Mouse (Mus musculus) lung, postnatal 10 days (tissue): ENCODE results near the gene Tmem273.

Experiments
- DNase-seq: peaks from one replicate; pipeline ENCODE4 v3.0.0; 2021

Gene Tmem273

DNA sequence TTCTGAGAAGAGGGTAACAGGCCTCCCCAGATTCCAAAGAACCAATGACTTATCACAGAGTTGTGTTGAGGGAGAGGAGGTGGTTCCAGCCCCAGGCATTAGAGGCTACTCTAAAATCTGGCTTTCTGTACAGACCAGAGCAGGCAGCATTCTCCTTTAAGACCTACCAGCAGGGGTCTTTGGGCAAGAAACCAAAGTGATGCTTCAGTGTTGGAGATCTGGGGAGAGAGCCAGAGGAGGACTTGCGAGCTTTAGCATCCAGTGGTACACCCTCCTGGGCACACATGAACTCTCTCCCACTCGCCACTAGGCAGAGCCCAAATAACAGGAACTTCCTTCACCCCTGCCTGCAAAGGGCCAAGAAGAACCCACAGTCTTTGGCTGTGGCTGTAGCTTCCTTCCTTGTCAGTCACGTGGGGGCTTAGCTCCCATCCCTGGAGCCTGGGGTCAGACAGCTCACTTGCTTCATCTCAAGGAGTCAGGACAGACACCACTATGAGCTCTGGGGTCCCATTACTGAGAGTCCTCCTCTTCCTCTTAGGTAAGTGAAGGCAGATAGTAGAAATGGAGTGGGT is at the start of gene Tmem273:
Tmem273 (plus strand) TSS at position 408 of the 575 bp plus-strand sequence.
- no peak for DNase-seq

DNA sequence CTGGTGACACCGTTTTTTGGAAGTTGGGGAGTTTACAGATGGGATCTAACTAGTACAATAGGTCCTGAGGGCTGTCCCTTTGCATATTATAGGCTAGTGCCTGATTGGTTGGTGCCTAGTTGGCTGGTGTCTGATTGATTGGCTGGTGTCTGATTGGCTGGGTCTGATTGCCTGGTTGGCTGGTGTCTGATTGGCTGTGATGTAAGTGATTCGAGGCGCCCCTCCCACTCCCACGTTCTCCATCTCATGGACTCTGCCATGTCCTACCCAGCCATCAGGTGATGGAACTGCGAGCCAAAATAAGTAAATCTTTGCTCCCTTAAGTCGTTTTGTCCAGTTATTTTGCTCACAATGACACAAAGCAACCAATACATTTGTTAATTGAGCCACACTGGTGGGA is 49.2 kb upstream of the Tmem273 start:
- DNase-seq = no peak

DNA sequence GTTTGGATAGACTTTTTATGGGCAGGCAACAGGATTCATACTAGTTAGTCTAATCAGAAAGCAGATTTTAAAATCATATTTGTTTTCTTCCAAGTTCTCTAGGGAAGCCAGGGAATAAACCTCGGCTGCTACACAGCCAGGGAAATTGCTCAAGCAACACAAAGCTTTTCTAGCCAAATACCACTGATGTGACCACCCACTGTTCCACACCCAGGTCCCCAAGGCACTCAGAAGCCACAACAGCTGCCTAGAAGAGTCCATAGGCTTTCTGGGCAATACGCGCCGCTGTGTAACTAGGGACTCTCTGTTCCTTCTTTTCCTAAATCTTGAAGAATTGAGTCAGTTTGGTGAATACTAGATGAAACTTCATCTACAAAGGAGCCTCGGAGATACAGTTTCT is 47.2 kb upstream of the Tmem273 start:
- no peak for DNase-seq

DNA sequence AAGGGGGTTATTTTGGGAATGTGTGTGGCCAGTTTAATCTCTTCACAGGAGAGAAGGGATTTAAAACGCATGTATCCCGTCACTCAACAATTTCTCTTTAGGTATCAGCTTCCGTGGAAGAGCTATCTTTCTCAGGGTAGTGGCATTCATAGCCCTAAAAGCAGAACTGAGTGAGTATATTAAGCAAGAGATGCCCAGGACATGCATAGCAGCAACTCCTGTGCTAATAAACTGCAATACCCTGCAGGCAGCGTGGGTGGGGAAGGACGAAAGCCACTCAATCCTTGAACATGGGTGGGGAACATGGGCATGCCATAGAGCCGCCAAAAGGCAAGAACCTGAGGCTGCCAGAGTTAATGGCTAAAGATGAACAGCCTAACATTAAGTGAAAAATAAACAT is 37.2 kb upstream of the Tmem273 start:
- DNase-seq = no peak

DNA sequence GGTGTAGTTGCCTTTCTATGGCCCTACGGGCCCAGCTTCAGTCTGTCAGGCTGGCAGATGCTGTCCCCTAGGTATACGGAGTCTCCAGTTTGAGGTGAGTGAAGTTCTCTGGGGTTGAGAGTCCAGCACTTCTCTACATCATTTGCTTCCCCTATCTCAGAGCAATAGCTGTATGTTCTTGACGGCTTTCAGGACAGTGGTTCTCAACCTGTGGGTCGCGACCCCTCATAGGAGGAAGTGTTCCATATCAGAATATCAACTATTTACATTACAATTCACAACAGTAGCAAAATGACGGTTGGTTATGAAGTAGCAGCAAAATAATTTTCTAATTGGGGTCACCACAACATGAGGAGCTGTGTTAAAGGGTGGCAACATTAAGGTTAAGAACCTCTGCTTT is 35.0 kb upstream of the Tmem273 start:
- no peak for DNase-seq

DNA sequence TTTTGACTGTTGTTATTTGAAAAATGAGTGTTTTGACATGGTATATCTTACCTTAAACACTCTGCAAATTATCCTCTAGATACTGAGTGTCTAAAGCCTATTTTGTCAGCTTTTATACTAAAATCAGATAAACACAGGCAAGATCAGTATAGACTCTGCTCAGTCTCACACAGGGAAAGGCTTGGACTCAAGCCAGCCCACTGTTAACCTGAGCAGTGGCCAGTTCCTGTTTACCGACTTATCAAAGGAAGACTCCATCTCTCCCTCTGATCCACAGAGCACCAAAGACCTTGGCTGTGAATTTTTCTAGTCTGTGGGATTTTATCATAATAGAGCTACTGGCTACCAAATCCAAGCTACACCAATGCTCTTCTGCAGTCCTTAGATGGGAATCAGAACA is 31.5 kb upstream of the Tmem273 start:
- no peak for DNase-seq

DNA sequence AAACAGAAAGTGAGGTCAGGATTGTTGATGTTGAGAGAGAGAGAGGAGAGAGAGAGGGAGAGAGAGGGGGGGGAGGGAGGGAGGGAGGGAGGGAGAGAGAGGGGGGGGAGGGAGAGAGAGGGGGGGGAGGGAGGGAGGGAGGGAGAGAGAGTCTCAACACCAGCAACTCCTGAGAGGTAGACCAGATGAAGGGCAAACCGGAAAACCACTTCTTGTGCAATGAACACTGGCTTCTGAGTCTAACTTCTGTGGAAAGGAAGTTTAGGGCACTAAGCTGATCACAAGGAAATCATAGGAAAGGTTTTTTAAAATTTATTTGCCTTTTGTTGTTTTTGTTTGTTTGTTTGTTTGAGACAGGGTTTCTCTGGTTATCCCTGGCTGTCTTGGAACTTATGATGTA is 23.6 kb upstream of the Tmem273 start:
- no peak for DNase-seq

DNA sequence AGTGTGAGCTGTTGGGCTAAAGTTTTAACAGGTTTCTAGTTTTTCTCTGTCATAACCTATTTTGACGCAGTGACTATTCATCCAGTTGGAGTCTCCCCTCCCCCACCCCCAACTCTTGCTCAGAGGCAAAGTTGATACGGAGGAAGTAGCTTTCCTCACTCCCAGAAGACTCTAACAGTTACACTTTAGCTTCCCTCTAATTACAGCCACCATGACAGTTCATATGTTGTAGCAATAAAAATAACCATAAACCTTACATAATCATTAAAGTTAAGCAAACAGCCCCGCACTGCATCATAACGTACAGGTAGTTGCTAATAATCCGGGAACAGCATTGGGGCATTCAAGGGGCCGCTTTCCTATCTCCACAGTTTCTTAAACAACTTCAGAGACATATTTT is 15.2 kb upstream of the Tmem273 start:
- DNase-seq = no peak

DNA sequence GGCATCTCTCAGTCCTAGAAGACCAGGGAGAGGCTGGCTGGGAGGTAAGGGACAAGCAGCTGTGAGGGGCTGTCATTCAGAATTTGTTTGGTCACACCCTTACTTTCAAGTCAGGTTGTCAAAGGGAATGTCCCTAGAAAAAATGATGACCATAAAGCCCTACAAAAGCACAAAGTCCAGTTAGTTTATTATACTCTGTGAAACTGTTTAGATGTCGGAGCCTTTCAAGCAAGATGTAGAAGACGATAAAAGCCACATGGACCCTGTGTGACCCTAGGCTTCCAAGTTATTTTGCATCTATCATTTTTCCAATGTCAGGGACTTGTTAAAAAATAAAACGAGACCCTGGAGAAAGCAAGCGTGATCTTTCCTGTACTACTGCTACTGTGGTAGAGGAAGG is 13.7 kb upstream of the Tmem273 start:
- no peak for DNase-seq

DNA sequence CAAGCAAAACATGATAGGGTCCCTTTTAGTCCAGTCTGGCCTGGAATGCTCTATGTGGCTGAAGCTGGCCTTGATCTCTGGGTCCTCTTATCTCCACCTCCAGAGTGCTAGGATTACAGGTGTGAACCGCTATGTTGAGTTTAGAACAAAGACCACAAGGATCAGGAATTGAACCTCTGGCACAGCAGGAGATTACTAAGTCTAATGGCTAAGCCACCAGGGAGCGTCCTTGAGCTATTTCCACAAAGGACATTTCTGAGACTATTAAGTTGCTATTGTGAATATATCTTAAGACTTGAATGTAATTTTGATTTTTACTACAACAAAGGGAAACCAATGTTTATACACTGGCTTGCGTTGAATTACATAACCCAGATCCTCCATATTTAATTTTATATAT is 13.0 kb upstream of the Tmem273 start:
- peak; percentile 67 for DNase-seq

DNA sequence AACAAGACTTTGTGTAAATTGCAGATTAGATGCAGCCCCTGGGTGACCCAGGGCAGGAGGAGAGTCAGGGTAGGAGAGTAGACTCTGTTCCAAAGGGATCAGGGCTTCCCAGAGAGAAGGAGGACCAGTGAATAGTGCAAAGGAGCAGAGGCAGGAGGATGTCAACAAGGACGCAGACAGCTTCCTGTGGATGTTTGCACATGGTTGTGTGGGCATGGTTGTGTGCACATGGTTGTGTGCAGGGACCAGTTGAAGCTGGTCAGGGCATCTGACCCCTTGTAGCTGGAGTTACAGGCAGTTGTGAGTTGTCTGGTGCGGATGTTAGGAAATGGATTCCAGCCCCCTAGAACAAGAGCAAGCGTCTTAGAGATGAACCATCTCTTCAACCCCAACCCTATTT is 12.3 kb upstream of the Tmem273 start:
- DNase-seq = no peak

DNA sequence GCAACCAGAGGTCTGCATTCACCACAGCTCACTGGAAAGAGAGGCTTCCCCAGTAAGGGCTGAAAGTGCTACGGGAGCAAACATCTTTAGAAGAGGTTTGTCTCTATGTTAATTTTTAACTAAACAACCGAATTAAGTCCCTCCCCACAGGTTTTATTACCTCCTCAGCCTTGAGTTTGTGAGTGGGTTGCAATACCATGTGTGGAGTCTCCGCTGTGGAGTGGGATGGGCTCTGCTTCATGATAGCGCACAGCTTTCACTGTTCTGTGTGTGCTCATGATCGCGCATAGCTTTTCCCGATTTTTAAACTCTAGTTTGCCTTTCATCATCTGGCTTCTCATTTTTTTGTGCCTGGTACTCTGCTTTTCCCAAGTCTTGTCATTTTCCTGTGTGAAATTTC is 9.7 kb upstream of the Tmem273 start:
- DNase-seq = no peak

DNA sequence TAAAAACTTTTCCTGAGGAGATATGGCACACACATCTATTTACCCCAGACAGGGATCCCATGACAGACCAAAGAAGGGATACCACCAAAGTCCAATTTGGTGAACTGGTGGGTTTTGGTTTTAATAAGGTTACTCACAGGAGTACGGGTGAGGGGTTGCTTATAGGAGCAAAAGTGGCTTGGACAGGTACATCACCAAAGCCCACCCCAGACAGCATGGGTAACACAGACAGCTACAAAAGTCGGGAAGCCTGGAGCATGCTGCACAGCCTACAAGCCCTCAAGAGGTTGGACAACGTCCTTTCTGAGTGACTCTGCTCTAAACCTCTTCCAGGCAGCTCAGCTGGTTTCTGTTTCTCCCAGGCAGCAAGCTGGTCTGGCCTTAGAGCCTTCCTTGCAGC is 7.4 kb upstream of the Tmem273 start:
- DNase-seq = no peak

DNA sequence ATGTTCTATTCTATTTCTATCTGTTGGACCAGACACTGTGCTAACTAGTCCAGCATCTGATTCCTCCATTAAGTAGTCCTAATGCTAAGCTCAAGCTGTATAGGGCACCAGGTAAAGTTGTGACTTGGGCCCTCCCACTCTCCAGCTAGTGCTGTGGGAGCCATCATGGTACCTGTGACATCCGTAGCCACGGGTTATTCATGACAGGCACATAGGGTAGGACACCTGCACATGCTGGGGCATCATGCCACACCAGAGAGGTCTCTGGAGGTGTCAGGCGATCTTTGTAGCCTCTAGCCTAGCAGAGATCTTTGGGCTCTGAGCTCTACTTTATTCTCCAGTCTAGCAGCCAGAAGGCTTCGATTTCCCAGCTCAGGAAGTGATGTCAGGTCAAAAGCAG is 2.9 kb upstream of the Tmem273 start:
- no peak for DNase-seq

DNA sequence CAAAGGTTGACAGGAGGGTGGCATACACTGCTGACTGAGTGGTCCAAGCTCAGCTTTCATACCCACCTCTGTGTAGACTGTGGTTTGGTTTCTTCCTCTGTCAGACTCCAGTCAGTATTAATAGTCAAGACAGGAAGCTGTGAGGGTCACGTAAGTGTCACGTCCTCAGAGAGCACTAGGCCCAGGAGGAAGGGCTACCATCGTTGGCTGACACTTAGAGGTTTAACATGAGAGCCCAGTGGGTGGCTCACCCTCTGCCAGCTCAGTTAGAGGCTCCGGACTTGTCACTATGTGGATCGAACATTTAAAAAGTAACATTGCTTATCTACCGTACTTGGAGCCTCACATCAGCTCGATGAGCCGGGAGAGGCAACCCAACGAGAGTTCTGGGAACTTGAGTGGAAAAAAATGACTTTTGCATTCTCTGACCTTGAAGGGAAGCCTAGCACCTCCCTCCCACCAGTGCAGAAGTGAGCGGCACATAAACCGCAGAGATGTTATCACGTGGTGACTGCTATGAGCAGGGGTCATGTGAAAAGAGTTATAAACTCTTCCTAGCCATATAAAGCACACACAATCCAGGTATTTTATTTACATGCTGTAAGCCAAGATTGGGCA is 1.5 kb upstream of the Tmem273 start:
- no peak for DNase-seq

DNA sequence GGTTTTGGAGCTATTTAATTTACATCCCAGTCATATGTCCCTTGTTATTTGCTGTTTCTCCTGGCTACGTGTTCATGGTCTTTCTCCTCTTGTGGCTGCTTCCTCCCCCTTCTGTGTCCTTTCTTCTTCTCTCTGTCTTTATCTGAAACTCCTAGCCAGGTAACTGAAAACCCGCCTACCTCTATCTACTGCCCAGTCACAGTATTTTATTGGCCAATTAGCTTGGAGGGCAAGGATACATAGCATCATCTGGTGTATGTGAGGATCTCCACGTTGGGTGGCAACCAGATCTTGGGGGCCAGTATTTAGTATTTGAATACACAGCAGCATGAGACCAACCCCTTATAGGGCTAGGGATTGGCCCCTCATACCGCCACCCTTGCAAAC is 1.0 kb upstream of the Tmem273 start:
- no peak for DNase-seq

DNA sequence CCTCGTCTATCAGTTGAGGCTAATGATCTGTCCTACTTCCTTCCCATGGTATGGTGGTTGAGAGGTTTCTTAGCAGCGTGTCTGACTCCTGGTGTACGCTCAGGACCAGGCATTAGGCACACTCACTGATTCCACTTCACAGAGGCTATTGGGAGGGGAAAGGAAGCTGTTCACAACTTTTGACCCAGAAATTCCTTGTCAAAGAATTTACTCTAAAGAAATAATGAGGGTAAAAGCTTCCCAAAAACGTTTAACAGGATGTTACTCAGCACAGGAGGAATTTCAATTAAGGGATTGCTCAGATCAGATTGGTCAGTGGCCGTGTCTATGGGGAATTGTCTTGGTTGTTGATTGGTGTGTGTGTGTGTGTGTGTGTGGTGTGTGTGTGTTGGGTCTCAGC is 1.9 kb downstream of the Tmem273 start:
- DNase-seq = no peak

DNA sequence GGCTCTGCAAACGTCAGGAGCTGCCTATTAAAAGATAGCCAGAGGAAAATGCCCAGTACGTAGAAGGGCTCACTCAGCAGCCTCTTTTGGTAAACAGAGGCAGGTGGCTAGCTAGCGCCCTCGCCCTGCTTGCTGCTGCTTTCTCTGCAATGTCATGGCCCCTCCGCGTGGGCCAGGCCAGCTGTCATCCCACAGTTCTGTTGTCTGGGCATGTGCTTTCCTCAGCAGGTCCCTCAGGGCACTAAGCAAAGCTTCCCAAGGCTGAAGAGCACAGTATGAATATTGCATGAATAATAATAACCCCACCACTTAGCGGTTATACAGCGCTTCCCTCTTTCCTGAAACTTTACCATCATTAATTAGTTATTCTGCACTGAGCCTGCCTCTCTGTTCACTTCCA is 10.6 kb downstream of the Tmem273 start:
- DNase-seq = no peak

DNA sequence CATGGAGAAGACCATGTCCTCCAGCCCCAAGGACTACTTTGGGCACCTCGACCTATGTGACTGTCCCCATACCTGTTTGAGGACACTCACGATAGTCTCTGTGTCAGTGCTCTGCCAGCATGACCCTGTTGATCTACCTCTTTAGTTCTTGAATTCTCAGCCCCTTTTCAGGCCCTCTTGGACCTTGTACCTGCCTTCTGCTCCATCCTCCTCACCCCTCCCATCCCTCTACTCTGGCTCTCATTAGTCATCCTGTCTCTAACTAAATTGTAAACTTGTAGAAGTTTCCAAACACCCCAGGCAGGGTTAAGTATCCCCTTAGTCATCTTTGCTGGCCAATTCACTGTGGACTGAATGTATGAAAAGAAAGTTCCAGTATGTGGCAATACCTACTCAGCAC is 12.0 kb downstream of the Tmem273 start:
- no peak for DNase-seq

DNA sequence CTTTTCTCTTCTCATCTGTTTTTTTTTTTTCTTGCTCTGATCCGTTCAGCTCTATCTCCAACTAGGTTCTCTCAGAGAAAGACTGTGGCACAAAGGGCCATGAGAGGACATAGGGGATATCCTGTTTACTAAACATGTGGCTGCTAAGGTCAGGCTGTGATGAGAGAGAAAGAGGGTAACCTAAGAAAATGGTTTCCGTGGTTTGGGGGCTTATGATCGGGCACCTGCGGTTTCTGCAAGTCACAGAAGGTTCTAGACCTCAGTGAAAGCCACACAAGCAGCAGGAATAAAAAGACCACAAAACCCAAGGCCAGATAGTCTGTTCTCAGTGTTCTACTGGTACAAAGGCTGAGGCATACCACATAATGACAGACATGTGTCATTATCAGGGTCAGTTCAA is 12.6 kb downstream of the Tmem273 start:
- no peak for DNase-seq

DNA sequence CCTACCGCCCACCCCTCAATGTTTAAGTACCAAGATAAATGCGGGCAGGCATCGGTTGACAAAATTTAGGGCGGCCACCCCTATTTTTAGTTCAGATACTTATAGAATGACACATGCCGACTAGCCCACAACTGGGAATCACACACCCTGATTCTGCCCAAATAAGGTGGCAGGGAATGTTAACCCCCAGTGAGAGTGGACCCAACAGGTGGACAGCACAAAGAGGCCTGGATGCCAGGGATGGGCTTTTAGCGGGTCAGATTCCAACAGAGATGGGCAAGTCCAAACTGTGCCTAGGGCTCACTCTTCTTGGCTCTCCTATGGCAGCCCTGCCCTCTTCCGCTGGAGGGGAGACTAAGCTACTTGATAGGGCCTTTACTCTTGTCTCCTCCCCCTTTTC is 14.3 kb downstream of the Tmem273 start:
- no peak for DNase-seq

DNA sequence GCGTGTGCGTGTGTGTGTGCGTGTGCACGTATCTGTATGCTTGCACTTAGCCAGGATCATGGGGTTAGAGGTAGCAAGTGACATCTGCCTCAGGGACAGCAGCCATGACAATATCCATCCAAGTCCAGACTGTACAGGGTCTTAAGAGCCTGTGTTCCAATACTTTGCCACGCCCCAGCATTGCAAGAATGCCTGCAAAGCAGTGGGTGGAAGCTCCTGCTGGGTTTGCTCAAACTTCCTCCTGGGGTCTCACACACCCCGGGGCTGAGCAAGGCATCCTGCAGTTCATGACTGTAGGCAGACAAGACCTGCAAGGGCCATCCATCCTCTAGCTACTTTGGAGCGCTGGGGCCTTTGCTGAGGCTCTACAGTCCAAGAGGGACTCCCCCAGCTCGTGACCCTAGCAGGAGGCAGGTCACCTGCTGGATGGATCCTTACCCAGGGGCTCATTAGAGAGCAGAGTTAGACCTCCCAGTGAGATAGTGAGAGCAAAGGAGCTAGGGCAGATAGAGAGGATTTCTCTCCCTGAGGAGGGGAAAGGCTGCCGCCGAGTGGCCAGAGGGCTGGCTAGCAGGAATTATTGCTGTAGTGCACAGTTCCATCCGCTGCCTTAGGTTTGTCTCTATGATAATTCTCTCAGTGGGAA is 15.4 kb downstream of the Tmem273 start:
- peak; percentile 52 for DNase-seq

DNA sequence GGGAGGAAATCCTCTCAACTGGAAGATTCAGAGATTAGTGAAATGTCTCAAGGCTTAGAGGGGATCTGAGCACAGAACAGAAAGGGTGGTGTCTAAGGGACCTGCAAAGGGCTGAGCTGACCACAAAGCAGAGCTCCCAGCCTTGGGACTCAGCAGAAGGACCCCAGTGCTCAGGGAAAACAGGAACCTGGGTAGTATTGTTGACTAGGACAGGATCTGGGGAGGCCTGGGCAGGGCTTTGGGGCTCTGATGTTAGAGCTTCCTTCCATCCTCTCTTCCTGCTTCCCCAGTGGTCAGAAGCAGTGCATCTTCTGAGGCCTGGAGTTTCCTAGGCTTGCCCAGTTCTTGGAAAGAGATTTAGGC is 15.9 kb downstream of the Tmem273 start:
- DNase-seq = no peak

DNA sequence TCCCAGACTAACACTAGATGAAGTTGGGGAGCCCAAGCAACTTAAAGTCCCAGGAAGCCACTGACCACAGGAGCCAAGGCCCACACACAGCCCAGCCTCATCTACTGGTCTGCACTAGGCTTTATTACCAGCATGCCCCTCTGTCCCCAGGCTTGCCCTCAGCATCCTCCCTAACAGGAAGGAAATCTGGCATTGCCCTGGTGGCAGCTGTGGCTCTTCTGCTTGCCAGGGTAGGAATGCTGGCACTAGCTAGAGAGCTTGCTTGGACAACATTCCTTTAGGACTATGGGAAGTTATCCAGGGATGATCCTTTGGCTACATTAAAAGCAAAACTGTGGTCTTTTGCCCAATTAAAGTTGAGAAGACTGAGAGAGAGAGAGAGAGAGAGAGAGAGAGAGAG is 24.3 kb downstream of the Tmem273 start:
- DNase-seq = no peak

DNA sequence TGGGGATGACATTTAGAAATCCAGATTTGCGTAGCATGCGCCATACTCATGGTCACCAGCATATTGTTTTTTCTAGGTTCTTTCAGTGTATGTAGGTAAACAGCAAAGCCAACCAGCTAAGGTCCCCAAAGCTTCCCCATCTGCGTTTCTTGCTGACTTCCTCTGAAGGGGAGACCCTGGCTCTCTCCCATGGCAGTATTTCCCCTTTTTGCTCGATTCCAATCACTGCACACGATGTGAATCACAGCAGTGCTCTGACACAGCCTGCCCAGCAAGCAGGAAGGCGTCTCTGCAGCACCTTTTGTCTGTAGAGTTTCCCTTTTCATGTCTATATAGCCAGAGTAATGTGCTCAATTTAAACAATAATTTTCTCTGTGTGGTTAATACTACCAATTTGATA is 26.7 kb downstream of the Tmem273 start:
- DNase-seq = no peak
